Mouse (Mus musculus) gonadal fat pad, adult 2 months (tissue): Measurements from ENCODE around the gene BC005624. TPM values are rescaled to one million over a fixed set of nuclear protein-coding genes. Genes with fewer than 3 reads are reported as not detected.

Experiments used
- DNase-seq: peaks from one replicate; pipeline ENCODE4 v3.0.0-alpha.2; 2012; ENCODE audit warnings: low read depth
- polyA plus RNA-seq: library from polyadenylated mRNA; depleted of rRNA; stranded (reverse); fragments of >200 nt; gene quantifications from 2 replicates; pipeline ENCODE4 v1.2.3, GENCODE M21; 2012; rRNA removed

The BC005624 gene
- polyA plus RNA-seq, 1 experiment: 24.9 TPM

GRCm38 (mm10) chr2:30928893-30929482, 53.0 kb downstream of the BC005624 start:
- DNase-seq: no peak

- no peak for DNase-seq
These were observed 54.0 kb downstream of the BC005624 start for GRCm38 (mm10) chr2:30927844-30928628.

- DNase-seq: no peak
These were observed 54.7 kb downstream of the BC005624 start for GRCm38 (mm10) chr2:30927151-30927781.

- DNase-seq: no peak
These were observed 55.6 kb downstream of the BC005624 start for GRCm38 (mm10) chr2:30926381-30926780.

GRCm38 (mm10) chr2:30925181-30925580, 56.8 kb downstream of the BC005624 start:
- no peak for DNase-seq

- no peak for DNase-seq
These were observed 58.9 kb downstream of the BC005624 start for GRCm38 (mm10) chr2:30923099-30923498.

Other genes with a start within 250 kb of the BC005624 start
- gene 1700001O22Rik, start 178.5 kb downstream of the BC005624 start, polyA plus RNA-seq: 8.0 and 12.3 TPM in 2 replicates
- gene Ntmt1, start 174.4 kb downstream of the BC005624 start, polyA plus RNA-seq: 30.0 and 35.6 TPM in 2 replicates
- gene Asb6, start 151.9 kb downstream of the BC005624 start, polyA plus RNA-seq: 41.3 and 45.6 TPM in 2 replicates
- gene Prrx2, start 147.2 kb downstream of the BC005624 start, polyA plus RNA-seq: 8.7 and 10.8 TPM in 2 replicates
- gene Ptges, start 52.3 kb downstream of the BC005624 start, polyA plus RNA-seq: 151 and 205 TPM in 2 replicates
- 28.0 and 31.4 TPM in 2 replicates for gene Tor1b, start 29.2 kb downstream of the BC005624 start, polyA plus RNA-seq
- gene Tor1a, start 14.3 kb downstream of the BC005624 start, polyA plus RNA-seq: 37.4 and 41.5 TPM in 2 replicates
- 45.1 and 47.0 TPM in 2 replicates for gene Usp20, start 78 bp upstream of the BC005624 start, polyA plus RNA-seq
- 28.8 and 34.8 TPM in 2 replicates for gene Fnbp1, start 159.8 kb upstream of the BC005624 start, polyA plus RNA-seq
- gene Gpr107, start 170.1 kb upstream of the BC005624 start, polyA plus RNA-seq: 28.7 and 35.0 TPM in 2 replicates